Mouse (Mus musculus): Measurements from ENCODE around the gene Fos. TPM values are rescaled to one million over a fixed set of nuclear protein-coding genes. Genes with fewer than 3 reads are reported as not detected.
A peak's percentile ranks its signal among the peaks of the same experiment; 100 is the strongest.

The Fos gene
- polyA plus RNA-seq, 1 experiment from 2014 or later, result 5.7 TPM

GRCm38 (mm10) chr12:85492084-85492645 lies 18.5 kb downstream of the Fos start:
- Histone ChIP-seq H3K4me1 (peaks cover 8% of the 10 kb centered on the region), H3K27ac (no peak overlapping the region), H3K9ac (no peak overlapping the region), H3K9me3 (no peaks in the 10 kb centered on the region), H3K27me3 (0 out of 2 replicates have a peak, but pooled peaks cover 5% of the 10 kb centered on the region), H3K4me2 (peak overlapping the region; percentile 39), H3K36me3 (no peaks in the 10 kb centered on the region), H3K4me3 (no peak overlapping the region)
- ATAC-seq (ENCODE audit: borderline replicate concordance, extremely low read depth, low FRiP score, low TSS enrichment), result no peak
- WGBS, result 23% methylated on average over 16 of the region's 16 CpGs

- no peak overlapping the region for H3K9ac ChIP-seq
- no peaks in the 10 kb centered on the region for H3K36me3 ChIP-seq
- WGBS, result 65% methylated on average over 7 of the region's 7 CpGs
- no peak overlapping the region for H3K4me3 ChIP-seq
- no peaks in the 10 kb centered on the region; the same call in 1 of the 2 replicates for H3K4me1 ChIP-seq
- H3K9me3 ChIP-seq, result no peaks in the 10 kb centered on the region; the same call in 1 of the 2 replicates
- no peak for ATAC-seq (ENCODE audit: borderline replicate concordance, extremely low read depth, low FRiP score, low TSS enrichment)
- H3K27me3 ChIP-seq, result 0 out of 2 replicates have a peak, but pooled peaks cover 5% of the 10 kb centered on the region
- no peak overlapping the region for H3K4me2 ChIP-seq
- H3K27ac ChIP-seq, result no peak overlapping the region
Measured at GRCm38 (mm10) chr12:85496336-85496735, 22.6 kb downstream of the Fos start.

- Histone ChIP-seq H3K4me3 (no peak overlapping the region), H3K4me2 (no peak overlapping the region), H3K27me3 (0 out of 2 replicates have a peak, but pooled peaks cover 5% of the 10 kb centered on the region), H3K27ac (no peak overlapping the region), H3K36me3 (no peaks in the 10 kb centered on the region), H3K4me1 (no peaks in the 10 kb centered on the region; the same call in 1 of the 2 replicates), H3K9me3 (no peaks in the 10 kb centered on the region; the same call in 1 of the 2 replicates), H3K9ac (no peak overlapping the region)
- ATAC-seq (ENCODE audit: borderline replicate concordance, extremely low read depth, low FRiP score, low TSS enrichment), result no peak
- WGBS, result 19% methylated on average over 7 of the region's 7 CpGs
Measured at GRCm38 (mm10) chr12:85496755-85497154, 23.1 kb downstream of the Fos start.

- Histone ChIP-seq H3K4me2 (no peak overlapping the region), H3K9ac (no peak overlapping the region), H3K4me3 (no peak overlapping the region), H3K9me3 (no peaks in the 10 kb centered on the region; the same call in 1 of the 2 replicates), H3K4me1 (no peaks in the 10 kb centered on the region), H3K36me3 (no peaks in the 10 kb centered on the region), H3K27me3 (0 out of 2 replicates have a peak, but pooled peaks cover 5% of the 10 kb centered on the region), H3K27ac (no peak overlapping the region)
- WGBS, result 49% methylated on average over 11 of the region's 11 CpGs
- no peak for ATAC-seq (ENCODE audit: borderline replicate concordance, extremely low read depth, low FRiP score, low TSS enrichment)
Measured at GRCm38 (mm10) chr12:85497310-85498135, 23.8 kb downstream of the Fos start.

- no peaks in the 10 kb centered on the region for H3K27me3 ChIP-seq
- H3K36me3 ChIP-seq, result no peaks in the 10 kb centered on the region
- no peak overlapping the region for H3K4me2 ChIP-seq
- no peaks in the 10 kb centered on the region; the same call in 1 of the 2 replicates for H3K9me3 ChIP-seq
- 79% methylated on average over 8 of the region's 8 CpGs for WGBS
- no peak overlapping the region for H3K9ac ChIP-seq
- no peak for ATAC-seq (ENCODE audit: borderline replicate concordance, extremely low read depth, low FRiP score, low TSS enrichment)
- no peak overlapping the region for H3K4me3 ChIP-seq
- H3K27ac ChIP-seq, result no peak overlapping the region
- no peaks in the 10 kb centered on the region for H3K4me1 ChIP-seq
Measured at GRCm38 (mm10) chr12:85499001-85499400, 25.3 kb downstream of the Fos start.

- no peaks in the 10 kb centered on the region for H3K4me1 ChIP-seq
- H3K9me3 ChIP-seq, result peaks cover 3% of the 10 kb centered on the region; the same call in 1 of the 2 replicates
- no peaks in the 10 kb centered on the region for H3K27me3 ChIP-seq
- ATAC-seq (ENCODE audit: borderline replicate concordance, extremely low read depth, low FRiP score, low TSS enrichment), result no peak
- no peak overlapping the region for H3K4me2 ChIP-seq
- H3K36me3 ChIP-seq, result no peaks in the 10 kb centered on the region
- H3K27ac ChIP-seq, result no peak overlapping the region
- no peak overlapping the region for H3K9ac ChIP-seq
- no peak overlapping the region for H3K4me3 ChIP-seq
- WGBS, result 93% methylated on average over 4 of the region's 4 CpGs
Measured at GRCm38 (mm10) chr12:85502682-85503081, 29.0 kb downstream of the Fos start.

- no peak overlapping the region for H3K27ac ChIP-seq
- no peaks in the 10 kb centered on the region for H3K27me3 ChIP-seq
- no peak overlapping the region for H3K9ac ChIP-seq
- H3K36me3 ChIP-seq, result no peaks in the 10 kb centered on the region
- H3K9me3 ChIP-seq, result peaks cover 3% of the 10 kb centered on the region; the same call in 1 of the 2 replicates
- no peak overlapping the region for H3K4me3 ChIP-seq
- 14% methylated on average over 3 of the region's 3 CpGs for WGBS
- no peak for ATAC-seq (ENCODE audit: borderline replicate concordance, extremely low read depth, low FRiP score, low TSS enrichment)
- no peak overlapping the region for H3K4me2 ChIP-seq
- no peaks in the 10 kb centered on the region for H3K4me1 ChIP-seq
Measured at GRCm38 (mm10) chr12:85508235-85508634, 34.5 kb downstream of the Fos start.

- Histone ChIP-seq H3K4me1 (no peaks in the 10 kb centered on the region), H3K4me2 (no peak overlapping the region), H3K9ac (no peak overlapping the region), H3K27ac (no peak overlapping the region), H3K4me3 (no peak overlapping the region), H3K36me3 (no peaks in the 10 kb centered on the region), H3K27me3 (no peaks in the 10 kb centered on the region), H3K9me3 (peaks cover under 1% of the 10 kb centered on the region; the same call in 1 of the 2 replicates)
- no peak for ATAC-seq (ENCODE audit: borderline replicate concordance, extremely low read depth, low FRiP score, low TSS enrichment)
- 97% methylated on average over 2 of the region's 2 CpGs for WGBS
Measured at GRCm38 (mm10) chr12:85510013-85510412, 36.3 kb downstream of the Fos start.

GRCm38 (mm10) chr12:85513789-85514447 lies 40.2 kb downstream of the Fos start:
- Histone ChIP-seq H3K4me2 (no peak overlapping the region), H3K4me1 (no peaks in the 10 kb centered on the region), H3K4me3 (no peak overlapping the region), H3K27ac (no peak overlapping the region), H3K9ac (no peak overlapping the region), H3K36me3 (no peaks in the 10 kb centered on the region), H3K9me3 (no peaks in the 10 kb centered on the region), H3K27me3 (no peaks in the 10 kb centered on the region)
- WGBS, result 76% methylated on average over 6 of the region's 6 CpGs
- no peak for ATAC-seq (ENCODE audit: borderline replicate concordance, extremely low read depth, low FRiP score, low TSS enrichment)

GRCm38 (mm10) chr12:85514958-85515357 lies 41.3 kb downstream of the Fos start:
- no peak overlapping the region for H3K4me2 ChIP-seq
- H3K4me3 ChIP-seq, result no peak overlapping the region
- no peaks in the 10 kb centered on the region for H3K4me1 ChIP-seq
- no peaks in the 10 kb centered on the region for H3K27me3 ChIP-seq
- no peaks in the 10 kb centered on the region for H3K36me3 ChIP-seq
- no peak for ATAC-seq (ENCODE audit: borderline replicate concordance, extremely low read depth, low FRiP score, low TSS enrichment)
- H3K27ac ChIP-seq, result no peak overlapping the region
- no peak overlapping the region for H3K9ac ChIP-seq
- no peaks in the 10 kb centered on the region for H3K9me3 ChIP-seq
- WGBS, result 59% methylated on average over 5 of the region's 5 CpGs

GRCm38 (mm10) chr12:85515865-85516264 lies 42.2 kb downstream of the Fos start:
- Histone ChIP-seq H3K36me3 (no peaks in the 10 kb centered on the region), H3K9me3 (no peaks in the 10 kb centered on the region), H3K9ac (no peak overlapping the region), H3K4me3 (no peak overlapping the region), H3K27me3 (no peaks in the 10 kb centered on the region), H3K4me2 (no peak overlapping the region), H3K4me1 (no peaks in the 10 kb centered on the region), H3K27ac (no peak overlapping the region)
- no peak for ATAC-seq (ENCODE audit: borderline replicate concordance, extremely low read depth, low FRiP score, low TSS enrichment)
- 80% methylated on average over 3 of the region's 3 CpGs for WGBS

GRCm38 (mm10) chr12:85517339-85517738 lies 43.6 kb downstream of the Fos start:
- Histone ChIP-seq H3K9ac (no peak overlapping the region), H3K4me1 (peaks cover 2% of the 10 kb centered on the region; the same call in 1 of the 2 replicates), H3K4me2 (no peak overlapping the region), H3K27me3 (no peaks in the 10 kb centered on the region), H3K27ac (no peak overlapping the region), H3K36me3 (no peaks in the 10 kb centered on the region), H3K4me3 (no peak overlapping the region), H3K9me3 (no peaks in the 10 kb centered on the region)
- 85% methylated on average over 13 of the region's 13 CpGs for WGBS
- no peak for ATAC-seq (ENCODE audit: borderline replicate concordance, extremely low read depth, low FRiP score, low TSS enrichment)
